Mouse (Mus musculus): Measurements from ENCODE around the gene Slc12a7. TPM values are rescaled to one million over a fixed set of nuclear protein-coding genes. Genes with fewer than 3 reads are reported as not detected.
"Not testable (repeated sequence)": the region's sequence is repeated elsewhere in the genome, so short reads cannot be mapped to it uniquely, and the experiment has no call there.

The Slc12a7 gene
- polyA plus RNA-seq, 1 experiment = 16.5 TPM

DNA sequence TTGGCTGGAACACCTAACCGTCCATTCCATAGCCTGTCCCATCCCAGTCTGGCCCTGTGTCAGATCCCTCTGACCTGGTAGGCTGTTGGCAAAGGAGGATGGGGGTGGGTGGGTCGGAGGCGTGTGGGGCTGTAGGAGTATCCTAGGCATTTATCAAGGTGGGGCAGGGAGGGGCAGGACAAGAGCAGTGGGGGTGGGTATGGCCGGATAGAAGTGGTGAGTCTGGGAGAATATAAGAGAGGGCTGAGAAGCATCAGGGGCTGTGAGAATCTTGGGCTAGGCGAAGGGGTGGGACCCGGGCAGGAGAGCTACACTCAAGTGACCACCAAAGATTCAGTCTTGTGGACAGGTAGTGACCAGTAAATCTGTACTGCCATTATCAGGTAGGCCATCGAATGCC lies 659 bp upstream of the Slc12a7 start:
- no peaks in the 10 kb centered on the region for H3K36me3 ChIP-seq (ENCODE audit: control insufficient read depth, insufficient read depth, low read length)
- TF ChIP-seq CTCF (IDR thresholded peaks at IDR 0.05; ENCODE audit: control insufficient read depth, insufficient read depth, insufficient replicate concordance, low read depth, low read length) (no peak), POLR2A (IDR thresholded peaks at IDR 0.05; ENCODE audit: control insufficient read depth, low read depth, low read length) (no peak)
- peak overlapping the region; percentile 60 for H3K4me3 ChIP-seq (ENCODE audit: control insufficient read depth, low read depth, low read length)
- no peaks in the 10 kb centered on the region for H3K27me3 ChIP-seq (ENCODE audit: control insufficient read depth, insufficient read depth, low read length)
- peaks cover 10% of the 10 kb centered on the region for H3K4me1 ChIP-seq (ENCODE audit: control insufficient read depth, insufficient read depth, low read length)
- no peak overlapping the region for H3K27ac ChIP-seq (ENCODE audit: control insufficient read depth, insufficient read depth, low read depth, low read length)

- Histone ChIP-seq H3K36me3 (ENCODE audit: control insufficient read depth, insufficient read depth, low read length) (no peaks in the 10 kb centered on the region), H3K4me3 (ENCODE audit: control insufficient read depth, low read depth, low read length) (no peak overlapping the region), H3K27ac (ENCODE audit: control insufficient read depth, insufficient read depth, low read depth, low read length) (no peak overlapping the region), H3K27me3 (ENCODE audit: control insufficient read depth, insufficient read depth, low read length) (no peaks in the 10 kb centered on the region), H3K4me1 (ENCODE audit: control insufficient read depth, insufficient read depth, low read length) (peaks cover 10% of the 10 kb centered on the region)
- no peak for TF ChIP-seq POLR2A (IDR thresholded peaks at IDR 0.05; ENCODE audit: control insufficient read depth, low read depth, low read length)
- TF ChIP-seq CTCF (IDR thresholded peaks at IDR 0.05; ENCODE audit: control insufficient read depth, insufficient read depth, insufficient replicate concordance, low read depth, low read length) = no peak
Observed at GRCm38 (mm10) chr13:73734379-73734778, 1.5 kb downstream of the Slc12a7 start.

DNA sequence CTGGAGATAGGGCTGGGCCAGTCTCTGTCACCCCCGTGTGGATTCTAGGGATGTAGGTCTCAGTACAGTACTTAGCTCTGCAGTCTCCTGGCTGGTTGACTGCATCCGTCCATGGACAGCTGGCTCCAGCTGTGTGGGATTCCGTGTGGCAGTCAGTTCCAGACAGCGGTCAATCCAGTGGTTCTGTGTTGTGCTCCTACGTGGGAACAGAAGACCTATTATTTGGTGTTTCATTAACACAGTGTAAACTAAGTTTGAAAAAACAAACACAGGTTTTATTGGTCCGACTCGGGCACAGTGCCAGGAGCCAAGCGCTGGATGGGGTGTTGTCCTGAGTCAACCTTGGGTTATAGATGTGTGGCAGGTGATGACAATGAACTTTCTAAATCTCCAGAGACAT lies 2.4 kb downstream of the Slc12a7 start:
- no peak overlapping the region for H3K27ac ChIP-seq (ENCODE audit: control insufficient read depth, insufficient read depth, low read depth, low read length)

GRCm38 (mm10) chr13:73735928-73736327 lies 3.0 kb downstream of the Slc12a7 start:
- Histone ChIP-seq H3K27ac (ENCODE audit: control insufficient read depth, insufficient read depth, low read depth, low read length) (no peak overlapping the region), H3K36me3 (ENCODE audit: control insufficient read depth, insufficient read depth, low read length) (no peaks in the 10 kb centered on the region), H3K4me1 (ENCODE audit: control insufficient read depth, insufficient read depth, low read length) (peaks cover 10% of the 10 kb centered on the region), H3K4me3 (ENCODE audit: control insufficient read depth, low read depth, low read length) (no peak overlapping the region), H3K27me3 (ENCODE audit: control insufficient read depth, insufficient read depth, low read length) (no peaks in the 10 kb centered on the region)
- TF ChIP-seq CTCF (IDR thresholded peaks at IDR 0.05; ENCODE audit: control insufficient read depth, insufficient read depth, insufficient replicate concordance, low read depth, low read length) (no peak), POLR2A (IDR thresholded peaks at IDR 0.05; ENCODE audit: control insufficient read depth, low read depth, low read length) (no peak)

More for the DNA sequence above, 2.4 kb downstream of the Slc12a7 start:
- Histone ChIP-seq H3K4me1 (ENCODE audit: control insufficient read depth, insufficient read depth, low read length) (peaks cover 10% of the 10 kb centered on the region), H3K36me3 (ENCODE audit: control insufficient read depth, insufficient read depth, low read length) (no peaks in the 10 kb centered on the region), H3K27me3 (ENCODE audit: control insufficient read depth, insufficient read depth, low read length) (no peaks in the 10 kb centered on the region), H3K4me3 (ENCODE audit: control insufficient read depth, low read depth, low read length) (no peak overlapping the region)
- no peak for TF ChIP-seq POLR2A (IDR thresholded peaks at IDR 0.05; ENCODE audit: control insufficient read depth, low read depth, low read length)
- TF ChIP-seq CTCF (IDR thresholded peaks at IDR 0.05; ENCODE audit: control insufficient read depth, insufficient read depth, insufficient replicate concordance, low read depth, low read length) = no peak

DNA sequence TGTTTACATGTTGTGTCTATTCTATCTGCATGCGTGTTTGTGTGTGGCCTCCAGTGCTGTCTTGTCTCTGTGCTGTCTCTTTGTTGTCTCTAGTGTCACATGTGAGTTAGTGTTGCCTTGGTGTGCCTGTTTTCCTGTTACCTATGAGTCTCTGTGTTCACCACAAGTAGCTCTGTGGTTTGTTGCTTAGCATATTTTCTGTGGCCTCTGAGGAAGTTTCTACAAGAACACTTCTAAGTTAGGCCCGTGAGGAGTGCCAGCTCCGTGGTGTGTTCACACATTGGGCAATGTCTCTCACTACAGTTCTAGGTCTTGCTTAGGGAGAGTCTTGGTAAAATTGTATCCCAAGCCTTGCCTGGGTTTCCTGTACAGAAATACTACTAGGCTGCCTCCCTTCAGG lies 4.0 kb downstream of the Slc12a7 start:
- H3K4me3 ChIP-seq (ENCODE audit: control insufficient read depth, low read depth, low read length) = no peak overlapping the region
- H3K4me1 ChIP-seq (ENCODE audit: control insufficient read depth, insufficient read depth, low read length) = peaks cover 10% of the 10 kb centered on the region
- no peak overlapping the region for H3K27ac ChIP-seq (ENCODE audit: control insufficient read depth, insufficient read depth, low read depth, low read length)
- no peaks in the 10 kb centered on the region for H3K36me3 ChIP-seq (ENCODE audit: control insufficient read depth, insufficient read depth, low read length)
- H3K27me3 ChIP-seq (ENCODE audit: control insufficient read depth, insufficient read depth, low read length) = no peaks in the 10 kb centered on the region
- TF ChIP-seq POLR2A (IDR thresholded peaks at IDR 0.05; ENCODE audit: control insufficient read depth, low read depth, low read length) = no peak
- TF ChIP-seq CTCF (IDR thresholded peaks at IDR 0.05; ENCODE audit: control insufficient read depth, insufficient read depth, insufficient replicate concordance, low read depth, low read length) = no peak

- not testable (repeated sequence) for H3K36me3 ChIP-seq (ENCODE audit: control insufficient read depth, insufficient read depth, low read length); H3K27ac ChIP-seq (ENCODE audit: control insufficient read depth, insufficient read depth, low read depth, low read length); H3K4me1 ChIP-seq (ENCODE audit: control insufficient read depth, insufficient read depth, low read length); H3K4me3 ChIP-seq (ENCODE audit: control insufficient read depth, low read depth, low read length); H3K27me3 ChIP-seq (ENCODE audit: control insufficient read depth, insufficient read depth, low read length)
Observed at GRCm38 (mm10) chr13:73740399-73740944, 7.6 kb downstream of the Slc12a7 start.

GRCm38 (mm10) chr13:73742944-73743343 lies 10.1 kb downstream of the Slc12a7 start:
- Histone ChIP-seq H3K27ac (ENCODE audit: control insufficient read depth, insufficient read depth, low read depth, low read length) (no peak overlapping the region), H3K4me1 (ENCODE audit: control insufficient read depth, insufficient read depth, low read length) (no peaks in the 10 kb centered on the region), H3K36me3 (ENCODE audit: control insufficient read depth, insufficient read depth, low read length) (no peaks in the 10 kb centered on the region), H3K4me3 (ENCODE audit: control insufficient read depth, low read depth, low read length) (no peak overlapping the region), H3K27me3 (ENCODE audit: control insufficient read depth, insufficient read depth, low read length) (no peaks in the 10 kb centered on the region)
- no peak for TF ChIP-seq POLR2A (IDR thresholded peaks at IDR 0.05; ENCODE audit: control insufficient read depth, low read depth, low read length)
- TF ChIP-seq CTCF (IDR thresholded peaks at IDR 0.05; ENCODE audit: control insufficient read depth, insufficient read depth, insufficient replicate concordance, low read depth, low read length) = no peak

DNA sequence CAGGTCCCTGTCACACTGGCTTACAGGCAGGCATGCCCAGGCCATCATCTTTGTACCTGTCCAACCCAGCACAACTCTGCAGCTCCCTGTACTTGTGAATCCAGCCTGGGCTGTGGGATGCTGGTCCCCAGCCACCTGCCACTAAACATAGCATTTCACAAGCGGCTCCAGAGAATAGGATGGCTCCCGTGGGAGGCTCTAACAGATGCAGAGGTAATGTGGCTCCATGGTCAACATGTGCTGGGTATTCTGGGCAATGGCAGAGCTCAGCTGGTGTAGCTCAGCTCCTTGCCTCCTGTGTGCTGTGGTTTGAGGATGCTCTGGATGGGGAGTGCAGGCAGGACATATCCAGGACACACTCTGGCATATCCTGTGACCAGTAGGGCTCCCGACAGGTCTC lies 10.8 kb downstream of the Slc12a7 start:
- no peak for TF ChIP-seq POLR2A (IDR thresholded peaks at IDR 0.05; ENCODE audit: control insufficient read depth, low read depth, low read length)
- TF ChIP-seq CTCF (IDR thresholded peaks at IDR 0.05; ENCODE audit: control insufficient read depth, insufficient read depth, insufficient replicate concordance, low read depth, low read length) = no peak
- H3K4me3 ChIP-seq (ENCODE audit: control insufficient read depth, low read depth, low read length) = no peak overlapping the region
- no peaks in the 10 kb centered on the region for H3K36me3 ChIP-seq (ENCODE audit: control insufficient read depth, insufficient read depth, low read length)
- no peak overlapping the region for H3K27ac ChIP-seq (ENCODE audit: control insufficient read depth, insufficient read depth, low read depth, low read length)
- no peaks in the 10 kb centered on the region for H3K27me3 ChIP-seq (ENCODE audit: control insufficient read depth, insufficient read depth, low read length)
- no peaks in the 10 kb centered on the region for H3K4me1 ChIP-seq (ENCODE audit: control insufficient read depth, insufficient read depth, low read length)

Measured in testis, adult 2 months (tissue).